Mouse (Mus musculus): ENCODE results near the gene Cnn3. TPM values are rescaled to one million over a fixed set of nuclear protein-coding genes. Genes with fewer than 3 reads are reported as not detected.

Gene Cnn3
- total RNA-seq (2015; ENCODE audit: low replicate concordance) (16.9 and 34.3 TPM in 2 replicates), total RNA-seq (2017; ENCODE audit: low replicate concordance) (1.1 and 6.4 TPM in 2 replicates)

DNA sequence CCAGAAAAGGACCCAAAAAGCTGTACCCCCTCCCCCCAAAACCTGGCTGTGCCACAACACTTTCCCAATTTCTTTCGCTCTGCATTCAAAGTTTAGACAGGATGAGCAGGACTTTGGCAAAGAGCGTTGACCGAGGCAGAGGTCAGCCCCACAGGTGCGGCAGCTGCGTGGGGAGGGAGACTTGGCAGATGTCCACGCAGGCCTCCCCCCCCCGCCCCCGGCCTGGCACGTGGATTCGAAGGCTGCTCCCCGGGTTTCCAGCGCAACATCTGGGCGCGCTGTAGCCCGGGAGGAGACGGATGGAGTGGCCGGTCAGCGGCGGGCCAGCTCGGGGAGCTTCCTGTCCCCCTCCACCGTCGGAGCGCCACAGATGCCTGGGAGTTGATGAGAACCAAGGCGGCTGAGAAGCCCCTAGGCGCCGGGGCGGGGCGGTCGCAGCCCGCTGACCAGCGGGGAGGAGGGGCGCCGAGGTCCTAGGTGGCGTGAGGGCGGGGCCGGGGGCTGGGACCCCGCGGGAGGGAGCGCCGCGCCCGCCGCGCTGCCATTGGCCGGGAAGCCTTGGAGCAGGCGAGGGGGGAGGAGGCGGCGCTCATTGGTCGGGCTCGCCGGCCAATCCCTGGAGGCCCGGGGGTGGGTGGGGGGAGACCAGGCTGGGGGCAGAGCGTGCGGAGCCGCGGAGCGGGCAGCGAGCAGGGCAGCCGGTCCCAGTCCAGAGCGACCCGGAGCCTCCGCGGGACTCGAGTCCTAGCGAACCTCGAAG lies at the start of gene Cnn3:
Cnn3 (plus strand) TSS at position 637 of the 760 bp plus-strand sequence.
- peak; percentile 62; the same call in 1 of the 2 replicates for ATAC-seq (replicated peaks; ENCODE audit: low FRiP score, poor library complexity, severe bottlenecking)

DNA sequence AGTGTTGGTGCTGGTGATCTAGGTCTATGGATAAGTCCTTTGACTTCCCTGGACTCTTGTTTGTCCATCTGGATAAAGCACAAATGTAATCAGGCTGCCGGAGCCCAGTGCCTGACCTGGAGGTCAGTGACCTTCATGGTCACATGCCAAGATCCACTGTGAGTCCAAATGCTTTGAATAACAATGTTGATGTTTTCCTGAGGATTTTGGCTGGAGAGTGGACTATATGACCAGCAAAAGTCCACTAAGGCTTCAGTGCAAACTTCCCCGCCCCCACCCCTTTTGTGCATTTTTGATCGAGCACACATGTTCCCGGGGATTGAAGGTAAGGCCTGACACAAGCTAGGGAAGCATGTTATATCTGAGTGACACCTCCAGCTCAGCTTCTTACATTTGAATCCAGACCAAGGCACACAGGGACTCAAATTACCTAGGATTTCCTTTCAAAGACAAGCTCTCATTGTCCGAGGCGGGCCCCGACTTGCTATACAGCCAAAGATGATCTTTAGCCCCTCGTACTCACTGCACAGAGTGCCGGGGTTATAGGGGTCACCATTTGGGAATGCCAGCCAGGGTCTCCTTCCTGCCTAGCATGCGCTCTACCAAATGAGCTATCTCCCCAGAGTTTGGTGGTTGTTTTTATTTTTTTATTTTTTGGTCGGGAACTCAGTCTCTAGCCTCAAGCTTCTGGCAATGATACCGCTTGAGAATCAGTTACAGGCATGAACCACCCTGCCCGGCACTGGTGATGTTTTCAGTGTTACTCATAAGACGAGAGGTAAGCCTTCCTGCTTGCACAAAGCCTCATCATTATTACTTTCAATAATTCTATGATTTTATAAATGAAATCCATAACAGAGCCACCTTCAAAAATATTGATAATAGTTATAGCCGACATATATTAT lies 47.3 kb upstream of the Cnn3 start:
- no peak for ATAC-seq (replicated peaks; ENCODE audit: low FRiP score, poor library complexity, severe bottlenecking)

DNA sequence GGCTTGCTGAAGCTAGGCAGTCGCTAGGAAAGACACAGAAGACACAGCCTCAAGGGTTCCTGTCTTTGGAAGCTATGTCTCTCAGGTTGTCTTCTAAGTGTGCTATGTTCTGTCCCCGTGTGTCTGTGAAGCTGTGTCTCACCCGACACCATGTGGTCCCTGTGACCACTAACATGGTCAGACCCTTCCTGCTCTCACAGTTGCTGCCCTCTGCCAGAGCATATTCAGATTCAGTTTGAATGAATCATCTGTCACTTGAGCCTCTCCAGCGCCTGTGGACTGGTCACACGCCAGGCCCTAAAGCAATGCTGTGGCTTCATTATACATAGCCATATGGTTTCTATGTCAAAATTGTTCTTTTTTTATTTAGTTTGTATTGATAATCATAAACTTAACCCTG lies 46.6 kb upstream of the Cnn3 start:
- no peak for ATAC-seq (replicated peaks; ENCODE audit: low FRiP score, poor library complexity, severe bottlenecking)

DNA sequence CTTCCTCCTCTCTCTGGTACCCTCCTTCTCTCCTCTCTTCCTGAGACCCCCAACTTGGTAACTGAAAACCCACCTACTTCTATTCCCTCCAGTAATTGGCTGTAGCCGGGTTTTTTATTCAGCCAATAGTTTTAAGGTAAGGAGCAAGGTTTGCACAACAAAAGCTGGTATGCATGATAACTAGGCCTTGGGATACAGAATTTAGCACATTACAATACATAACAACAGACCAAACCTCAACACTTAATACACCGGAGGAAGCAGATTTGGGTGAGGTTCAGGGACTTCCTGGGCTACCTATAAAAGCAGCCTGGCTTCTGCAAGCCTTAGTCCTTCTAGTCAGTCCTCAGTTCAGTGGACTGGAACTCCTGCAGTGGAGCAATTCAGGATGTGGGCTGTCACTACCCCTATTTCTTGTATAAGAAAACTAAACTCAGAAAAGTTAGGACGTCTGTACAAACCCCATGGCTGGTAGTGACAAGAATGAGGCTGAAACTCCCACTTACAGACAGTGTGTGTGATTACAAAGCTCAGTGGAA lies 38.8 kb upstream of the Cnn3 start:
- no peak for ATAC-seq (replicated peaks; ENCODE audit: low FRiP score, poor library complexity, severe bottlenecking)

DNA sequence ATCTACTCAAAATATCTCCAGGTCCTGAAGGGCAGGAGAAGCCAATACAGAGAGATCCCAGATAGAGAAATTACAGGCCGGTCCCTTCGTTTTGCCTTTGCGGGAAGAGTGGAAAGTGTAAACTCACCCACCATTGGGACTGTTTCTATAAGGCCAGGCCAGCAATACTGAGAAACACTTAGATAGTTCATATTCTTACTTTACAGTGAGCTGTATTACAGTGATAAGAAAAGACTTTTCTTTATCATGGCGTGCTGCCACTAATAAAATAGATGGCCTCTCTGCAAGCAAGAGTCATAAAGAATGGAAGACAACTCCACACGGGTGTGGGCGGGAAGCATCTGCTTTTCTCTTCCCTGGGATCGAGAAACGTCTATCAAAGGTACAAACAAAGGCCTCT lies 36.9 kb upstream of the Cnn3 start:
- ATAC-seq (replicated peaks; ENCODE audit: low FRiP score, poor library complexity, severe bottlenecking), result no peak

DNA sequence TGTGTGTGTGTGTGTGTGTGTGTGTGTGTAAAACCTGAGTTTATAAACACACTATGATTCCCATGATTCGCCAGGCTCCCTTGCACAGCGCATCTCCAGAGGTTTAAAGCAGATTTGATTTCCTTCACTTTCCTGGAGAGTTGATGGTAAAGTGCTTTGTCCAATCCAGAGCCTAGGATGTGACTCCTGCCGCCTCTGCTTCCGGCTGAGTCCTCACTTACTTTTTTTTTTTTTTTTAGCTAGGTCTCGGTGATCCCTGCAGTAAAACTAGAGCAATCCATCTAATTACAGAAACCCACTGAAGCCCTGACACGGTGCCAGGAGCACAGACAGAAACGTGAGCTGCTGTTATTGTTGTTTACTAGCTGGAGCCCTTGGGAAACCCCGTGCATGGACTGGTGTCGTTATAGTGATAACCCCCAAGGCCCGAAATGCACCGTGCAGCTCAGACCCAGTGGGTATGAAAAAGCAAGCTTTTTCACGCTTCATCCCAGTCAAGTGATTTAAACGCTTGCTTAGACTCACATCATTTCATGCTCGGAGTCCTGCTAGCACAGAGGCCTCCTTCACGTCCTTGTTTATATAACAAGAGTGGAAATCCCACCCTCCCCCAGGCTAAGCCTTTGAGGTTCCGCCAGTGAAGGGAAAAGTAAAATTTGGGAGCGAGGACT lies 36.3 kb upstream of the Cnn3 start:
- ATAC-seq (replicated peaks; ENCODE audit: low FRiP score, poor library complexity, severe bottlenecking), result no peak

DNA sequence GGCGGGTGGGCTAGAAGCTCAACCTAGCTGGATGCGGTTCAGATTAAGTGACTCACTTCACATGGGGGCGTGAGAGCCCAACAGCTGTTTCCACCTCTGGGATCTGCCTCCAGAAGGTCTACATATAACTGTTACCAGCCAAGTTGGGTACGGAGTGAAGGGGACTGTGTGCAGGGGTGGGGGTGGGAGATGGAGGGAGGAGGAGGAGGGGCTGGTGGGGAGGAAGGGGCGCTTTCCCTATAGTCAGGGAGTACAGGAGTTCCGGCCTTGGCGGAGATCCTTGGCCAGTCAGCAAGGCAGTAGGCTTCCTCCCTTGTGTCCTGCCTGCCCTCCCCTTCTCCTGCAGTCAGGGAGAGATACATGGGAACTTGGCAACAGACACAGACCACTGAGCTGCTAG lies 35.6 kb upstream of the Cnn3 start:
- no peak for ATAC-seq (replicated peaks; ENCODE audit: low FRiP score, poor library complexity, severe bottlenecking)

DNA sequence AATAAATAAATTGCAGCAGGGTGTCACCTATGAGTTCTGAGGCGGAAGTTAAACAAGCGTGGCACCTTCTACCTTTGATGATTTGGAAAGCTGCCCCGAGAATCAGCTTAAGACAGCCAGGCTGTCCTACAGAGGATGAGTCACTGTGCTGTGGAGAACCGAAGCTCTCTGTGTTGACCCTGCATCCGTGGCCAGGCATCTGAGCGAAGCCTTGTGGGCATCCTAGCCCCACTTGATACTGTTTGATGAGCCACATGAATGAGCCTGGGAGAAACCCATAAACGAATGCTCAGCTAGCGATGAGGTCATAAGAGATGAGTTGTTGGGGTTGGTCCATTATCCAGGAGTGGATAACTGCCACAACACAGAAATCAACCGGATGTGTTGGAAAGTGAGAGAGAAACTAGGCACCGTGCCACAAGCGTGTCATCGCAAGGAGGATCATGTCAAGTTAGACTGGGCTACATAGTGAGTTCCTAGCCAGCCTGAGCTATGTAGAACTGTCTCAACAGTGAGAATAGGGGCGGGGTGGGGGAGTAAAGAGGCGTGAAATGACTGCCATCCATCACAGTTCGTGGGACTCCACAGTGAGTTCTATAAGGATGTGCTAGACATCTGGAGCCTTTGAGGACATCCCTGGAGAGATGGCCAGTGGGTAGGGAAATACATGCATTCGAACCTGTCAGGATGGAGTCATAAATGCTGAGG lies 30.6 kb upstream of the Cnn3 start:
- no peak for ATAC-seq (replicated peaks; ENCODE audit: low FRiP score, poor library complexity, severe bottlenecking)

DNA sequence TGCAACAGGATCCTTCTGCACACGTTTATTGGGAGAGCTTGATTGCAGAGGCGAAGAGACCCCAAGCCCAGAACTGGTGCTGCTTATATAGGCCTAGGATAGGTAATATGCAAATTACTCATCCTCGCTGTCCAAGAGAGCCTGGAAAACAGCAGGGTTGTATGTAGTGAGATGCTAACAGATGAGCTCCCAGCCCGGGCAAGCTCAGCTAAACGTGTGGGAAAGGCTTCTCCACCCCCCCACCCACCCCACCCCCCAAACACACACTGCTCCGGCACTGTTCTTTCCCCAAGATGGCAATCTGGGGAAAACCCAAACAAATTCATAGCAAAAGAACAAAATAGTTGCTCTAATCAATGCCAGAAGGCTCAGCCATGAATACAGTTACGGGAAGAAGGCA lies 29.7 kb upstream of the Cnn3 start:
- ATAC-seq (replicated peaks; ENCODE audit: low FRiP score, poor library complexity, severe bottlenecking), result no peak

DNA sequence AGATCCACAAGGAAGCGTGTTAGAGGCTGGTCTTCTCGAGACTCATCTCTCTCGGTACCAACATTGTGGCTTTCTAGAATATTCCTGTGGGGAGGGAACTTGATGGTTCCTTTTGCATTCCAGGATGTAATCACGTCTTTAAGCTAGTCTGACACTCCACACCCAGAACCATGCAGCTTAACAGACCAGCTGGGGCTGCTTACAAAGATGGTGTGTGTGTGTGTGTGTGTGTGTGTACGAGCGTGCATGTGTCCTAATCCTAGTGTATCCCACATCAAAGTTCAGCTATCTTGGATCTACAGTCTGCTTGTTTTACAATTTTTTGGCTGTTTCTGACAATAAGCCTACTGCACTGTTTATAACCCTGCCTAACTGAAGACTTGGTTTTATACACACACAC lies 29.3 kb upstream of the Cnn3 start:
- ATAC-seq (replicated peaks; ENCODE audit: low FRiP score, poor library complexity, severe bottlenecking), result no peak

DNA sequence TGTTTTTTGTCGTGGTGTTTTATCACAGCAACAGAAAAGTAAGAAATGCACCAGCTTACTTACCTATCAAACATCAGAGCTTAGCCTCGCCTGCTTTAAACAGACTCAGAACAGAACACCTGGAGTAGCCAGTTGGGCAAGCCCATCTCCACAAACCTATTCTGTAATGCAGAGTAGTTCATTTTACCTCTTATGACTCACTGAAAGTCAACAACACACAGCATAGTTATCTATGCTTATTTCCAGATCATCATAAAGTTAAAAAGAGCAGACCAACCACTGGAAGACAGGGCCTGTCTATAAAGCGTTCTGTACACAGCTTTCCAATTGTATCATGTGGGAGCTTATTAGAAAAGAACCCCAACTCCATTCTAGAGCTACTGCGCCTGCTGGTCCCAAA lies 24.9 kb upstream of the Cnn3 start:
- no peak for ATAC-seq (replicated peaks; ENCODE audit: low FRiP score, poor library complexity, severe bottlenecking)

DNA sequence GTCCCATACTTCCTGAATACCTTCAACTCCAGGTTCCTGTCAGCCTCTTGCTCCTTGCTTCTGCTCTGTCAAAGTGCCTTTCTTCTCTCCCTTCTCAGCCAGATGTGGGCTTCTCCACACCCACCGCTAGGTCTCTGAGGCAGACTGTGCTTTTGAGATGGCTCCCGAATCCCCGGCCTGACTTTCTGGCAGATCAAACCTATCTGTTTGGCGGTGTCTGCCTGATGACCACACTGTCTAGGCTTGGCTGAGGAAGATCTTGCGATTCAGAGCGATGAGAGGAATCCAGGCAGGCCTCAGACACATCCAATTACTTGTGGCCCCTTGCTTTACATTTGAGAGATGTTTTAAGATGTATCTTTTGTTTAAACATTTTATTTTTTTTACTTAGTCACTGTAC lies 24.2 kb upstream of the Cnn3 start:
- ATAC-seq (replicated peaks; ENCODE audit: low FRiP score, poor library complexity, severe bottlenecking), result no peak

DNA sequence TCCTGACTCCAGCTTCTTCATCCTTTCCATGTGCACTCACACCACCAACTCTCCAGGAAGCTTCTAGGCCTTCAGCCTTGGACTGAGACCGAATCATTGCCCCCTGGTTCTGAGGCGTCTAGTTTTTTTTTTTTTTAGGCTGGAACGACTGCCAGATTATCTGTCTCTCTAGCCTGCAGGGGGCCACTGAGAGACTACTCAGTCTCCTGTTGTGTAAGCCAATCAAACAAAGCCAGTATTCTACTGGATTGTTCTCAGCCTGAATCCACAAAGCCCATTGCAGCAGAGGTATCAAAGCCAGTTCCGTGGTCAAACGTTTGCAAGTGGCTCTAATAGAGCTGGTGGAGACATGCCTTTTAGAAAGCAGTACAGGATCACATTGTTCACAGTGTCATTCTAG lies 22.8 kb upstream of the Cnn3 start:
- no peak for ATAC-seq (replicated peaks; ENCODE audit: low FRiP score, poor library complexity, severe bottlenecking)

DNA sequence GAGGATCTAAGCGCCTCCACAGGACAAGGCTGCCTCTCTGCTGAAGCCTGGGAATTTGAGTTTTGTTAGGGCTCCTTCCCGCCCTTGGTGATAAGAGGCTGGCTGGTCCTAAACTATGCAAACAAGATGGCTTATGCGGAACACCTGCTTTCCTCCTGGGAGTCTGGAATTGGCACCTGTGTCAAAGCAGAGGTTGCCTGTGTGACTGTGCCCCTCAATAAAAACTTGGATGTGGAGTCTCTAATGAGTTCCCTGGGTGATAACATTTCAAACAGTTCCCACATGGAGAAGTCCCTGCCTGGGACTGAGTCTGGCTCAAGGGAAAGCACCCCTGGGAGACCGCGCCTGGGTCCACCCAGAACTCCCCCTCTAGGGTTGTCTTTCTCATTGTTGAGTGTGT lies 21.2 kb upstream of the Cnn3 start:
- no peak for ATAC-seq (replicated peaks; ENCODE audit: low FRiP score, poor library complexity, severe bottlenecking)

DNA sequence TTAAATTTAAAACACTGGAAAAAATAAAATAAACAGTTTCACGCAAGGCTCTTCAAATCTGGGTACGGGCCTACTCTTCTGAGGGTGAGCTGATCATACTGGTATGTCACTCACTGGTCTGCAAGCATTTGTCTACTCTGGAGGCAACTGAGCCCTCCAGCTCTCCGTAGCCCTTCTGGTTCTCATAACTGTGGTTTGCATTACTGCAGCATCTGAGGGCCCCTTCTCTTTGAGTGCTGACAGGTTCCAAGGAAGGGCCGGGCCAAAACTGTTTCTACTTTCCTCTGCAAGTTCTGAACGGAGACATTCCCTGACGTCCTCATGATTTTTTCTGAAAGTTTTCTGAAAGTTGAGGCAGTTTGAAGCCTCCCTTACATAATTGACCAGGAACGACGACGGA lies 18.9 kb upstream of the Cnn3 start:
- no peak for ATAC-seq (replicated peaks; ENCODE audit: low FRiP score, poor library complexity, severe bottlenecking)

DNA sequence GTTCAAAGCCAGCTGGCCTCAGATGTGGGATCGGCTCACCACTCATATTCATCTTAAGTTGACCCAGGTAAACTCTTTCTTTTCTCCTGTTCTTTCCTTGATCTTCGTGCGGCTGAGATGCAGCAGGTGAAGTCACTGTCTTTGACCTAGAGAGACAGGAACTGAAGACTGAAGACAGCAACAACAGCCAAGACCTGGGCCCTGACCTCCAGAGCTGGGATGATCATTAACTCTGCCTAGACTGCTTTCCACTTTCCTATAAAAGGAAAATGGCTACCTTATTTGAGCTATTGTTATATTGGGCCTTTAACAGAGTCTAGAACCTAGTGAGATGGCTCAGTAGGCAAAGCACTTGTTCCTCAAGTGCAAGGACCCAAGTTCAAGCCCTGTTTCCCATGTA lies 17.9 kb upstream of the Cnn3 start:
- ATAC-seq (replicated peaks; ENCODE audit: low FRiP score, poor library complexity, severe bottlenecking), result no peak

DNA sequence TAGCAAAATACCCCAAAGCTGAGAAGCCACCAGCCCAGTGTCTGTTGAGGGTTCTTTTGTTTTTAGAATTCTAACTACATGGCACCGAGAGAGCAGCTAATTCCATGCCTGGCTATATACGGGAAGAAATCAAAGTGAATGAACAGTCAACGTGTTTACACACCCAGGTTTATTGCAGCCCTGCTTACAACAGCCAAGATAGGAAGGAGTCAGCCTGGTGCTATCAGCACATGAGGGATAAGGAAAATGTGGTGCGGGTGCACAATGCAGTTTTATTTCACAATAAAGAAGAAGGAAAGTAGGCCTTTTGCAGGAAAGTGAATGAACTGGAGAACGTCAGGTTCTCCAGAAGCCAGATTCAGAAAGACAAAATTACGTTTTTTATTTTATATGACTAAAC lies 14.8 kb upstream of the Cnn3 start:
- no peak for ATAC-seq (replicated peaks; ENCODE audit: low FRiP score, poor library complexity, severe bottlenecking)

DNA sequence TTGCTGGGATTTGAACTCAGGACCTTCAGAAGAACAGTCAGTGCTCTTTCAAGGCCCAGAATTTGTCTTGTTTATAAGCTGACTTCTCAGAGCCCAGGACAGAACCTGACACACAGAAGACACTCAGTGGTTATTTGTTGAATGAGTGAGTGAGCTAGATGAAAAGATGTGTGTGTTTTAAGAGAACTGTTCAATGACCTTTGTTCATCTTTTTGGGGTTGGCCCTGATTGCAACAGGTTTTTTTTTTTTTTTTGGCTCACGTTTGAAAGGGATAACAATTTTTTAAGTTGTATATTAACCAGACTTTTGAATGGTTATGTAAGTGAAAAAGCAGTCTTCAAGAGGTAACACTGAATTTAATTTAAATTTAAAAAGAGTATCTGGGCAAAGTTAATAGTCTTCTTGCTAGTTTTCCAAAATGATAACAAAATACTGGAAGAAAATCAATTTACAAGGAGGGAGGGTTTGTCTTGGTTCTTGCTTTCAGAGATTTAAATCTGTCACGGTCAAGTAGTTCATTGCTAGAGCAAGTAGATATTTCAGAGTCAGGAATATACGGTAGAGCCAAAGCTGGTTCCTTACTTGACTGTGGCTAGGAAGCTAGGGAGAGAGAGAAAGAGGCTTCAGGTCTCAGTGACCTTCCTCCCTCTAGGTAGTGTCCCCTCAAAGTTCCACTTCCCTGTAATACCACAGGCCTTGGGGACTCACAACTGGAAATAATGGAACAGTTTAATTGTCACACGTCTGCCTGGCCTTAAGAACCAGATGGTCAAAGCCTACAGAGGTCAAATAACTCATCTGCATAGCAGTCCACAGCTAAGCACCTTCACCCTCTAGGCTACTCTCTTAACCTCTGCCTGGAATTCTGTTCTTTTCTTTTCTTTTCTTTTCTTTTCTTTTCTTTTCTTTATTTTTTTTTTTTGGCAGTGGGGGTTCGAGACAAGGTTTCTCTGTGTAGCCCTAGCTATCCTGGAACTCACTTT lies 9.8 kb upstream of the Cnn3 start:
- no peak for ATAC-seq (replicated peaks; ENCODE audit: low FRiP score, poor library complexity, severe bottlenecking)
